Mouse (Mus musculus) CH12.LX (cell line): ENCODE data around the gene Crocc.

Source experiments
- CHD2 ChIP-seq: IDR thresholded peaks from 2 replicates; pipeline ENCODE4 v1.6.1; 2011; ENCODE audit warnings: low read length, improper control_type of control experiment
- CTCF ChIP-seq, 2 experiments: IDR thresholded peaks in 1 of 2; conservative IDR thresholded peaks in 1 of 2; 2 replicates each; pipeline ENCODE4 v1.5.1; 2011 to 2012; ENCODE audit warnings: low read depth in 2 of 2, low read length in 2 of 2, improper control_type of control experiment in 1 of 2, inconsistent platforms in 1 of 2, mild to moderate bottlenecking in 1 of 2, moderate library complexity in 1 of 2
- HCFC1 ChIP-seq: IDR thresholded peaks from 2 replicates; pipeline ENCODE4 v1.6.1; 2012; ENCODE audit warnings: low read depth, mild to moderate bottlenecking, inconsistent platforms, low read length, improper control_type of control experiment
- MEF2A ChIP-seq: IDR thresholded peaks from 2 replicates; pipeline ENCODE4 v1.6.1; 2014; ENCODE audit warnings: low read depth, mild to moderate bottlenecking, inconsistent platforms, low read length, improper control_type of control experiment, borderline replicate concordance
- NELFE ChIP-seq: IDR thresholded peaks from 2 replicates; pipeline ENCODE4 v1.6.1; 2011; ENCODE audit warnings: low read depth, low read length, improper control_type of control experiment
- POLR2A ChIP-seq: IDR thresholded peaks from 2 replicates; pipeline ENCODE4 v1.6.1; 2011; ENCODE audit warnings: low read depth, mild to moderate bottlenecking, improper control_type of control experiment, low read length
- RAD21 ChIP-seq: IDR thresholded peaks from 2 replicates; pipeline ENCODE4 v1.6.1; 2011; ENCODE audit warnings: low read depth, mild to moderate bottlenecking, low read length, improper control_type of control experiment, moderate library complexity
- RCOR1 ChIP-seq: conservative IDR thresholded peaks from 2 replicates; pipeline ENCODE4 v1.6.1; 2012; ENCODE audit warnings: low read depth, mild to moderate bottlenecking, inconsistent platforms, low read length, improper control_type of control experiment
- TBP ChIP-seq: conservative IDR thresholded peaks from 2 replicates; pipeline ENCODE4 v1.6.1; 2011; ENCODE audit warnings: low read depth, low read length, improper control_type of control experiment
- UBTF ChIP-seq: IDR thresholded peaks from 2 replicates; pipeline ENCODE4 v1.6.1; 2012; ENCODE audit warnings: low read depth, mild to moderate bottlenecking, inconsistent platforms, low read length, improper control_type of control experiment, moderate library complexity
- ZC3H11A ChIP-seq: IDR thresholded peaks from 2 replicates; pipeline ENCODE4 v1.6.1; 2012; ENCODE audit warnings: low read depth, mild to moderate bottlenecking, inconsistent platforms, low read length, improper control_type of control experiment
- ZKSCAN1 ChIP-seq: IDR thresholded peaks from 2 replicates; pipeline ENCODE4 v1.6.1; 2012; ENCODE audit warnings: low read depth, inconsistent platforms, low read length, improper control_type of control experiment, borderline replicate concordance

DNA sequence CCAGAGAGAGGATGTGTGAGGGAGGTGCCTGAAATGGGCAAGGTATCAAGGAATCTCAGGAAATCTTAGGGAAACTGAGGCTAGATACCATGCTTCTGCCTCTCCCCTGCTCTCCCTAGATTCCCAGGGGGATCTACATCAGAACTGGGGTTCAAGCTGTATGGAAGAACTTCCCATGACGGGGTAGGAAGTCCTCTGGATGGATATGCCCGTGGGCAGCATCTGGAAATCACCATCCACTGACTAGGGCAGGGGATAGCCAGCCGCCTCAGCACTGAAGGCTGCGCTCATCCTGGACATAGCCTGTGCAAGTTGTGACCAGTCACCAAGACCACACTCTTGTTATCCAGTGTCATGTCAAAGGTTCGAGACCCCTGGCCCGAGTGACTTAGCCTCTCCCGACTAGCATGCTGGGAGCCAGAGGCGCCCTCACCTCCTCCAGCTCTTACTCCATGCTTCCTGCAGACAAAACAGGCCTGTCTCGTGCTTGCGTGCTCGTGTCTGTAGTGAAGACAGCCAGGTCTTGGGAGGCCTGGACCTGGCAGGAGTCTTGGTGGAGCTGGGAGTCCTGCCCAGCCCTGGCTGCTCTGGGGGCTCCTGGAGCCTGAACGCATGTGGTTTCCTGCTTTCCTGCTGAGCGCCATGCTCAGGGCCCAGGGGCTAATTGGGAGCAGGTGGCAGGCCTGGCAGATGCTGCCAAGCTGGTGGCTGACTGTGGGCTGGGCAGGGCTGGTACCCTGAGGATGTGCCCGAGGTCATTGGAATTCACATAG lies 48.6 kb downstream of the Crocc start:
- TF ChIP-seq RAD21 = no peak
- TF ChIP-seq POLR2A = no peak
- TF ChIP-seq HCFC1 = no peak
- TF ChIP-seq NELFE = no peak
- no peak for TF ChIP-seq UBTF
- TF ChIP-seq ZC3H11A = no peak
- TF ChIP-seq CHD2 = no peak
- TF ChIP-seq RCOR1 = no peak
- TF ChIP-seq TBP = no peak
- no peak for TF ChIP-seq ZKSCAN1
- no peak for TF ChIP-seq MEF2A
- TF ChIP-seq CTCF (conservative IDR thresholded peaks at IDR 0.05 in 1 of 2, IDR thresholded peaks at IDR 0.05 in 1 of 2; ENCODE audit: low read depth in 2 of 2, low read length in 2 of 2) = no peak
